Mouse (Mus musculus) lung, postnatal 0 days (tissue): Measurements from ENCODE around the gene Med10.

Experiments used
- CTCF ChIP-seq: IDR thresholded peaks from 2 replicates; pipeline ENCODE4 v1.5.1; 2016; ENCODE audit warnings: antibody characterized with exemption, mild to moderate bottlenecking
- EP300 ChIP-seq: IDR thresholded peaks from 2 replicates; pipeline ENCODE4 v1.6.1; 2016; ENCODE audit warnings: antibody characterized with exemption, mild to moderate bottlenecking, control low read depth

- TF ChIP-seq CTCF = no peak
- no peak for TF ChIP-seq EP300
Measured at GRCm38 (mm10) chr13:69818306-69818705, 16.1 kb downstream of the Med10 start.
